Mouse (Mus musculus) skeletal muscle tissue, adult 2 months (tissue): Measurements from ENCODE around the gene Gosr2.

ENCODE experiments used
- DNase-seq: peaks from one replicate; pipeline ENCODE4 v3.0.0-alpha.2; 2012; ENCODE audit warnings: low read depth, low spot score

The Gosr2 gene

DNA sequence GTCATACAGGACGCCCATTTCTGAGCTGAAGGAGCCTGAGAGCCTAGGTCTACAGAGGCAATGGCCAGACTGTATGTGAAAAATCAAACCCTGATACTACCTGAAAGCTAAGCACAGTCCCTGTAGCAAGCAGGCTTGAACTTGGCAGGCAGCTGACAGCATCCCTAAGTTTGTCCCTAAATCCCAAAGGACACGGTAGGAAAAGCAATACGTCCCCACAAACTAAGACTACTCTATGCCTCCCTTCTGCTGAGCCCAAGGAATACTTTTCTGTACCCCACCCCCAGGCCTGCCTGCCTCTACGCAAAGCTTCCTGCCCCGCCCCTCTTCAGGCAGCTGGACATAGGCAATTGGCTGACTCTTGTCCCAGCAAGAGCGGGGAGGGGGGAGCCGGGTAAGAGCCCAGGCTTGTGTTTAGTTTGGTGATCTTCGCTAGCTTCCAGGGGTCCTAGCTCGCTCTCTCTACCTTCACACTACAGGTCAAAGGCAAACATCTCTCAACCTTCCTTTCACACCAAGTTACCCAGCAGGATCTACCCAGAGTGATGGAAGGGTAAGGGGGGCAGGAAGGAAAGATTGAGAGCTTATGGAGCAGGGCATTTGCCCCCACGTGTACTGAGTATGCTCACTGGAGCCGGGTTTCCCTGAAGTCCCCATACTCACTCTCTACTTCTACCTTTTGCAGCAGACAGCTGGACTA, 49.6 kb downstream of the Gosr2 start:
- DNase-seq = no peak

DNA sequence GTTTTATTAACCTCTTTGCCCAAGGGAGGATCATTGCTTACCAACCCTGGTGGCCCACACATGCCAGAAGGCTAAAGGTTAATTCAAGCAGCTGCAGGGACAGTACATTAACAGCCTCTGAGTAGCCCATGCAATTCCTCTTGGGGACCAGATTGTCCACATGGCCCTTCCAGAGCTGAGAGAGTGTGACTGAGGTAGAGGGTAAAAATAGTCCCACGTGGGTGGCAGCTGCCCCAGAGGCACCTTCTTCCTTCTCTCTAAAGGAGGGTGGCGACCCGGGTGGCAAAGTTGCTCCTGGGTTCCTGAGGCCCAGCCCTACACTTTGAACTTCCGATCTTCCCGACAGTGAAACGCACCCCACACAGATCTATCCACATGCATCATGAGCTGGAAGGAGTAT, 51.4 kb downstream of the Gosr2 start:
- no peak for DNase-seq

DNA sequence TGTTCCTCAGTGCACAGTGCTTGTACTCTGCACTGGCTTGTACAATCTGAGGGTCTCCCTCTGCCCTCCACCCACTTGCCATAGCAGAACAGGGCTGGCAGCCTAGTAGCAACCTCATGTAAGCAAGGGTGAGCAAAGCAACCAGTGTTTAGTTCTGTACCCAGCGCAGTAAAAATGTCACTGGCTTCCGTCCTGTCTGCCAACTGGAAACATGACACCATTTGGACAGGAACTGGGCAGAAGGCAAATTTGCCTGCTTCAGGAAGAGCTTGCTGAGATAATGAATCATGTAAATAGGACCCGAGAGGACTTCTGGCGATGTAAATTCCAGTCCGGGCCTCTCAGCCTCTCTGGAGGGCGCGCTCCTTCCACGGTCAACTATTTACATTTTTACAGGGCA, 52.0 kb downstream of the Gosr2 start:
- no peak for DNase-seq

DNA sequence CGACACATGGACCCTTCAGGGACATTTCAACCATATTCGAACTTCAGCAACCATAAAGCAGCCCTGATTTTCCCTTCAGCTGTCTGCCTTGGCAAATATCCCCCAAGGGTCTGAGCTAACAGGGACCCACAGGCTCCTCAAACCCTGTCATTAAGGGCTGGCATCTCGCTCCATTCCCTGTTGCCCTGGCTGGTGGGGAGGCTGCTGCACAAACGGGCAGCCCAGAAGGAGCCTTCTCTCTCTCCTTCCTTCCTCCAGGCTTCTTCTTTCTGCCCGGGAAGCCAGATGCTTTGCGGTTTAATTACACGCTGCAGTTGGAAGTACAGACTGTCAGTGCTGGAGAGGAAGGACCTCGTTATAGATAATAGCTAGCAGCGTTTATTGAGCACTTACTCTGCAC, 54.5 kb downstream of the Gosr2 start:
- DNase-seq = no peak

DNA sequence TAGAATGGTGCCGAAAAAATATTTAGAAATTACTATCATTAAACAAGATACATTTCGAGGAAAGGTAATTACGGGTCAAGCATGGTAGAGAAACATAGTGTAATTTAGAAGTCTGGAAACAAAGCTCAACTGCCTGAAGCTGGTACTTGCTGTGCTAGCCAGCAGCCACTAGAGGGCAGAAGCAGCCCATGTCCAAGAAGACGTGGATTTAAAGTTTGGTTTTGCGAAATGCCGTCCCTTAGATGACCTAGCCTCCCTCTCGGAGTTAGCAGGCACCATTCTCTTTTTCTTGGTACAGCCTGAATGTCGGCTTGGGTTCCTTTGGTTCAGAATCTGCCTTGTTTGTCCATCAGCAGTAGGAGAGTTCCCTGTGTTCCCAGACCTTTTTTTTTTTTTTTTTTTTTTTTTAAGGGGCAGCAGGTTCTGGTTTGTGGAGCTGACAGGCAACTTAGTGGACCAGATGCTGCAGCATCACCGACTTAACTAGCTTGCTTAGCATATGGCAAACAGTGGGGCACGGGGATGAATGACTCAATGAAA, 58.2 kb downstream of the Gosr2 start:
- DNase-seq = peak; percentile 31

DNA sequence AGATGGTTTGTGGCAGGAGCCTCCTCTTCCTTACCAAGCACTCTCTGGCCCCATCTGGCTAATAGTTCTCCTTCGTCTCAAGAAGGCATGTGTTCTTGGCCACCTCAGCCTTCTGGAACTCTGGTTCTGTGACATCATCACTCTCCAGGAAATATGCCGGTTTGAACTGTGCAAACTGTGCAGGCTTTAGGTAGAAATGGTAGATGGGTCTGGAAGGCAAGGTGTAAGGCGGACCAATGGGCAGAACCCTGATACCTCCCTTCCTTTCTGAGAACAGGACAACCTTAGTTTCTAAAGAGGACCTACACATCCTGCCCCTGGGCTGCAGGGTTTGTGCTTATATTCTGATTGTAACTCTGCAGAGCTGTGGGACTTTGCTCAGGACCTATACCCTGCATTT, 58.9 kb downstream of the Gosr2 start, which contains the start of gene Lyzl6:
Gene Lyzl6 (minus strand): TSS at position 101 of the 400 bp plus-strand sequence.
- DNase-seq = no peak

DNA sequence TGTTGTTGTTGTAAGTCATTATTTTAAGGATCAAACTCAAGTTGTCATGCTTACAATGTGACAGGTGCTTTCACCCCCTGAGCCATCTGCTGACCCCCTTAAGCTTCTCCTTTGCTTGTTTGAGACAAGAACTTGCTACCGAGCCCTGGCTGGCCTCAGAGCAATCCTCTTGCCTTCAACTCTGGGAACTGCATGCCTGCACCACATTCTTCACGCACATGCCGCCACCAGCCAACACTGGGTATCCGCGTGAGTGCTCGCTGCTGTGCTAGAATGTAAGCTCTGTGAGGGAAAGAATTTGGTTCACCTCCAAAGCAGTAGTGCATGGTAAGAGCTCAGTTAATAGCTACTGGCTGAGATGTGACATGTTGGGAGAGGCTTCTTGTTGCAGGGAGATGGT, 61.4 kb downstream of the Gosr2 start:
- DNase-seq = no peak

DNA sequence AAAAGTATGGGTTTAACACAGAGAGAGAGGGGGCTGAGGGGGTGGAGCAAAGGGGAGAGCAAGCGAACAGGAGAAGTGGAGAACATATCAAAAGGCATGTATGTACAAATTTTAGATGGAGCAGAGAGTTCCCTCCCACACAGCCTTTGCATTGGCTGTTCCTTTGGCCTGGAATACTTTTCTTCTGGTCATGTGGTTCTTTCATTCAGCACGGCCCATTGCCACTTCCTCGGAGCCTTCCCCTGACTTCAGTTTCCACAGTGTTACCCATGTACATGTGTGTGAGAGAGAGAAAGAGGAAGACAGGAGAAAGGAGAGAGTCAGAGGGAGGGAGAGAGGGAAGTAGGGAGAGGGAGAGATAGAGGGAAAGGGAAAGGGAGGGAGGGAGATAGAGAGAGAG, 62.2 kb downstream of the Gosr2 start:
- DNase-seq = no peak

DNA sequence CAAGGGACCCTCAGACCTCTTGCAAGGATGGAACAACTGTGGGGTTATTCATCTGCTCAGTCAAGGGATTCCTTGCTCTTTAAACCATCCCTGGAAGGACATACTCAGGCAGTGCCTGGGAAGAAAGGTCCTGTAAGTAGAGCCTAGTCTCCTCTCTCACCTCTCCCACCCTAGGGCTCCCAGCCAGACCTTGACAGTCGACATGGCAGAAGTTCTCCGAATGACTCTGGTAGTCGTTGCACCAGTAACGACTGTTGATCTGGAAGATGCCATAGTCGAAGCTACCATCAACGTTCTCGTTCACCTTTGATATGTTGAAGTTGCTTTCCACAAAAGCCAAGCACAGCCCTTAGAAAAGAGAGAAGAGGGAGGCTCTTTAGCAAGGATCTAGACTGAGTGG, 62.9 kb downstream of the Gosr2 start:
- DNase-seq = no peak

DNA sequence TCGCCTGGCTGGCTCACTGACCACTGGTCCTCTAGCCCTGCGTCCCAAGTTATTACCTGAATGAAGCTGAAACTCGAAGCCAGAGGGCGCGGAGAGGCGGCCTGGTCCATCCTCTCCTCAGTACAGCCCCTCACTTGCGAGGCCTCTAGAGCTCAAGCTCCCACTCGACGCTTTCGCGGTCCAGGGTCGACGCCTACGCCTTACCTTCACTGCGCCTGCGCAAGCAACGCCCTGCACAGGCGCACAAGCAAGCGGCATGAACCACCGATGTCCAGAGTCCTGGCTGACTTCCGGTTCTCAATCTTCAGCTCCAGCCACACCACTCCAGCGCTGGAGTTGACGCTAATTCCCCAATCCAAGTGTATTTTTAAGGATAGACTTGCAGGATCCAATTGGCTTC, 70.2 kb downstream of the Gosr2 start:
- no peak for DNase-seq
